Mouse (Mus musculus) midbrain, embryonic 16.5 days (tissue): ENCODE measurements around the gene Abtb2. TPM values are rescaled to one million over a fixed set of nuclear protein-coding genes. Genes with fewer than 3 reads are reported as not detected.

Source experiments
- ATAC-seq: fragments of 200-750 bp; cut with Nextera tagmentation; 2 replicates; pipeline ENCODE4 v1.8.0; 2017; ENCODE audit warnings: moderate TSS enrichment
- H3K27ac ChIP-seq: fragments of 300-500 bp; sonication (generic); 2 replicates; pipeline ENCODE4 v1.5.1; 2014; ENCODE audit warnings: mild to moderate bottlenecking, low read length, mixed read lengths
- H3K27me3 ChIP-seq: fragments of 300-500 bp; sonication (generic); 2 replicates; pipeline ENCODE4 v1.6.1; 2014; ENCODE audit warnings: low read depth, low read length, mixed read lengths; ENCODE audit not compliant: control insufficient read depth, insufficient read depth
- H3K36me3 ChIP-seq: fragments of 300-500 bp; sonication (generic); 2 replicates; pipeline ENCODE4 v1.6.1; 2014; ENCODE audit warnings: mild to moderate bottlenecking, low read length, moderate library complexity, mixed read lengths; ENCODE audit not compliant: control insufficient read depth, insufficient read depth
- H3K4me1 ChIP-seq: fragments of 300-500 bp; sonication (generic); 2 replicates; pipeline ENCODE4 v1.6.1; 2014; ENCODE audit warnings: mild to moderate bottlenecking, low read length, mixed read lengths; ENCODE audit not compliant: control insufficient read depth, insufficient read depth
- H3K4me2 ChIP-seq: fragments of 300-500 bp; sonication (generic); 2 replicates; pipeline ENCODE4 v1.6.1; 2014; ENCODE audit warnings: mild to moderate bottlenecking, low read length, mixed read lengths
- H3K4me3 ChIP-seq: fragments of 300-500 bp; sonication (generic); 2 replicates; pipeline ENCODE4 v1.5.1; 2014; ENCODE audit warnings: low read depth, mild to moderate bottlenecking, low read length, moderate library complexity, mixed read lengths
- H3K9ac ChIP-seq: fragments of 300-500 bp; sonication (generic); 2 replicates; pipeline ENCODE4 v1.6.1; 2014; ENCODE audit warnings: low read depth, low read length, mixed read lengths
- H3K9me3 ChIP-seq: fragments of 300-500 bp; sonication (generic); replicated peaks from 2 replicates; pipeline ENCODE4 v1.6.1; 2014; ENCODE audit warnings: mild to moderate bottlenecking, low read length, mixed read lengths; ENCODE audit not compliant: control insufficient read depth, poor library complexity, severe bottlenecking
- WGBS: fragments of 180-500 bp; shearing (Covaris S2); extraction: QIAGEN DNeasy Blood & Tissue Kit; methylation state at CpG from one replicate; pipeline ENCODE4 v1.1.7; 2014; 5-methylcytosine and 5-hydroxymethylcytosine counted together
- polyA plus RNA-seq: library from polyadenylated mRNA; unstranded; fragments of >200 nt; fragmentation: Nextera tagmentation; extraction: Ambion mirVana; gene quantifications from 2 replicates; pipeline ENCODE4 v1.2.1, GENCODE M21; 2015

The Abtb2 gene
- polyA plus RNA-seq, 1 experiment from 2014 or later = 8.7 TPM

- Histone ChIP-seq H3K4me1 (peaks cover 14% of the 10 kb centered on the region), H3K27me3 (no peaks in the 10 kb centered on the region), H3K4me3 (no peak overlapping the region), H3K9me3 (no peaks in the 10 kb centered on the region), H3K4me2 (no peak overlapping the region), H3K27ac (no peak overlapping the region), H3K36me3 (no peaks in the 10 kb centered on the region), H3K9ac (no peak overlapping the region)
- ATAC-seq = no peak
- WGBS = 90% methylated on average over 3 of the region's 3 CpGs
Observed at GRCm38 (mm10) chr2:103603209-103603608, 37.1 kb downstream of the Abtb2 start.

GRCm38 (mm10) chr2:103603869-103604268 lies 37.8 kb downstream of the Abtb2 start:
- Histone ChIP-seq H3K9ac (no peak overlapping the region), H3K36me3 (no peaks in the 10 kb centered on the region), H3K9me3 (no peaks in the 10 kb centered on the region), H3K27me3 (no peaks in the 10 kb centered on the region), H3K4me2 (no peak overlapping the region), H3K4me3 (no peak overlapping the region), H3K4me1 (peaks cover 14% of the 10 kb centered on the region), H3K27ac (no peak overlapping the region)
- no peak for ATAC-seq
- whole genome bisulfite sequencing = 71% methylated on average over 1 of the region's 1 CpGs

- no peak for ATAC-seq
- WGBS = 89% methylated on average over 4 of the region's 4 CpGs
- no peaks in the 10 kb centered on the region for H3K36me3 ChIP-seq
Observed at GRCm38 (mm10) chr2:103605805-103606498, 39.8 kb downstream of the Abtb2 start.

GRCm38 (mm10) chr2:103607926-103608325 lies 41.8 kb downstream of the Abtb2 start:
- Histone ChIP-seq H3K36me3 (no peaks in the 10 kb centered on the region), H3K9ac (no peak overlapping the region), H3K4me3 (no peak overlapping the region), H3K4me2 (no peak overlapping the region), H3K4me1 (peaks cover 9% of the 10 kb centered on the region), H3K27ac (no peak overlapping the region), H3K9me3 (no peaks in the 10 kb centered on the region), H3K27me3 (no peaks in the 10 kb centered on the region)
- ATAC-seq = no peak
- 87% methylated on average over 10 of the region's 10 CpGs for WGBS

More at GRCm38 (mm10) chr2:103605805-103606498, 39.8 kb downstream of the Abtb2 start:
- peaks cover 4% of the 10 kb centered on the region for H3K4me1 ChIP-seq
- no peak overlapping the region for H3K9ac ChIP-seq
- H3K27me3 ChIP-seq = no peaks in the 10 kb centered on the region
- H3K4me2 ChIP-seq = no peak overlapping the region
- H3K4me3 ChIP-seq = no peak overlapping the region
- H3K9me3 ChIP-seq = no peaks in the 10 kb centered on the region
- H3K27ac ChIP-seq = no peak overlapping the region

- Histone ChIP-seq H3K9ac (no peak overlapping the region), H3K4me1 (peaks cover 9% of the 10 kb centered on the region), H3K9me3 (no peaks in the 10 kb centered on the region), H3K36me3 (no peaks in the 10 kb centered on the region), H3K4me3 (no peak overlapping the region), H3K4me2 (no peak overlapping the region), H3K27me3 (no peaks in the 10 kb centered on the region), H3K27ac (no peak overlapping the region)
- no peak for ATAC-seq
- WGBS = 31% methylated on average over 1 of the region's 1 CpGs
Observed at GRCm38 (mm10) chr2:103608947-103609346, 42.8 kb downstream of the Abtb2 start.

GRCm38 (mm10) chr2:103609499-103609898 lies 43.4 kb downstream of the Abtb2 start:
- Histone ChIP-seq H3K27ac (no peak overlapping the region), H3K27me3 (no peaks in the 10 kb centered on the region), H3K9ac (no peak overlapping the region), H3K4me1 (peaks cover 9% of the 10 kb centered on the region), H3K4me2 (no peak overlapping the region), H3K9me3 (no peaks in the 10 kb centered on the region), H3K4me3 (no peak overlapping the region), H3K36me3 (no peaks in the 10 kb centered on the region)
- 49% methylated on average over 3 of the region's 3 CpGs for WGBS
- no peak for ATAC-seq

GRCm38 (mm10) chr2:103610831-103611535 lies 44.9 kb downstream of the Abtb2 start:
- no peak for ATAC-seq
- no peak overlapping the region for H3K9ac ChIP-seq
- H3K4me2 ChIP-seq = no peak overlapping the region
- 59% methylated on average over 8 of the region's 8 CpGs for WGBS
- no peaks in the 10 kb centered on the region for H3K9me3 ChIP-seq
- H3K27ac ChIP-seq = peak overlapping the region; percentile 33; the same call in 1 of the 2 replicates
- H3K27me3 ChIP-seq = no peaks in the 10 kb centered on the region
- H3K36me3 ChIP-seq = no peaks in the 10 kb centered on the region
- no peak overlapping the region for H3K4me3 ChIP-seq
- H3K4me1 ChIP-seq = peaks cover 9% of the 10 kb centered on the region

- no peak for ATAC-seq
- H3K36me3 ChIP-seq = no peaks in the 10 kb centered on the region
- no peaks in the 10 kb centered on the region for H3K9me3 ChIP-seq
- no peak overlapping the region for H3K9ac ChIP-seq
- H3K4me1 ChIP-seq = peaks cover 9% of the 10 kb centered on the region
- H3K27me3 ChIP-seq = no peaks in the 10 kb centered on the region
- no peak overlapping the region for H3K27ac ChIP-seq
- H3K4me2 ChIP-seq = no peak overlapping the region
- 77% methylated on average over 3 of the region's 3 CpGs for WGBS
- no peak overlapping the region for H3K4me3 ChIP-seq
Observed at GRCm38 (mm10) chr2:103613865-103614264, 47.8 kb downstream of the Abtb2 start.

GRCm38 (mm10) chr2:103615028-103615427 lies 48.9 kb downstream of the Abtb2 start:
- no peaks in the 10 kb centered on the region for H3K36me3 ChIP-seq
- no peaks in the 10 kb centered on the region for H3K9me3 ChIP-seq
- no peak overlapping the region for H3K9ac ChIP-seq
- H3K4me1 ChIP-seq = peaks cover 5% of the 10 kb centered on the region
- no peak overlapping the region for H3K4me2 ChIP-seq
- H3K27me3 ChIP-seq = no peaks in the 10 kb centered on the region
- 93% methylated on average over 5 of the region's 5 CpGs for WGBS
- ATAC-seq = no peak
- H3K4me3 ChIP-seq = no peak overlapping the region
- no peak overlapping the region for H3K27ac ChIP-seq
